Mouse (Mus musculus): Measurements from ENCODE around the gene Pgm2l1.

DNA sequence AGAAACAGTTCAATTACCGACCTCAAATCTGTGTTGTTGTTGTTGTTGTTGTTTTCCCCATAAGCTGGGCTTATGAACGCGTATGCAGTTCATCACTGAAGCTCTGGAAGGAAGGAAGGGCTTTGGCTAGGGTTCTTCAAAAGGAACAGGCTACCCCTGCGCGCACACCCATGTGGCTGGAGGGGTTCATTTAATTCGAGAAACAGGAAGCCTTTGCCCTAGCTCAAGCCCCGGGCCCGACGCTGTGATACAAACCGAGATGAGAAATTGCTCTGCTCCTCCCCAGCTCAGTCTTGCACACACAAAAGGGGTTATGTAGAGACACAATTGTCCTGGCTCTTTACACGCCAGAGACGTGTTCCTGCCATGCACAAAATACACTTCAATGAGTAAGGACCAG is 83.1 kb downstream of the Pgm2l1 start:
- TF ChIP-seq GATA1 (IDR thresholded peaks at IDR 0.05; ENCODE audit: low read length) = no peak
- no peak for TF ChIP-seq TAL1 (IDR thresholded peaks at IDR 0.05; ENCODE audit: low read length)

Measured in erythroblast, embryonic 14.5 days (primary cell).